8 mouse cellular contexts compared by ENCODE assay signal in genomic region chr1:180942166-180943031, GRCm38 (mm10). TPM values are rescaled to one million over a fixed set of nuclear protein-coding genes. Genes with fewer than 3 reads are reported as not detected.
DNase-seq lines count a peak whose midpoint lies in the region; ATAC-seq and TF ChIP-seq lines count a peak whose summit lies in the region.

Tmem63a (plus strand) TSS chr1:180942344.

- H3K9me3 ChIP-seq in hindbrain, embryonic 14.5 days (ENCODE audit: control insufficient read depth, low read length), result no peaks in the 10 kb centered on the region

- H3K27ac ChIP-seq in hindbrain, embryonic 14.5 days, result no peak within 1 kb of the TSS
- peak within 1 kb of the TSS; percentile 72 for H3K27ac ChIP-seq in left cerebral cortex, adult 2 months

- peak; percentile 49; the same call in 1 of the 2 replicates for ATAC-seq in hindbrain, embryonic 14.5 days (ENCODE audit: low FRiP score)
- peak; percentile 45 for ATAC-seq in megakaryocyte, adult 5-6 weeks (ENCODE audit: poor library complexity, severe bottlenecking)

- peaks cover 9% of the 10 kb centered on the region; the same call in 1 of the 2 replicates for H3K4me1 ChIP-seq in hindbrain, embryonic 14.5 days (replicated peaks; ENCODE audit: control insufficient read depth, insufficient read depth, low read length)

- peak; percentile 92 for DNase-seq in NIH3T3 (ENCODE audit: low read depth)
- peak; percentile 24 to 42 for DNase-seq in cerebellum, postnatal 14 days
- peak; percentile 83 for DNase-seq in gastrocnemius, adult 18-20 months (ENCODE audit: low spot score)
- DNase-seq in hindbrain, embryonic 14.5 days (ENCODE audit: low spot score), result peak; percentile 45
- peak; percentile 28 to 35 for DNase-seq in left cerebral cortex, adult 2 months (ENCODE audit: extremely low spot score in 1 of 2, low spot score in 2 of 2)
- peak; percentile 20 to 47 for DNase-seq in right cerebral cortex, adult 2 months (ENCODE audit: low spot score in 2 of 2)
- DNase-seq in urinary bladder, postnatal 25 days (ENCODE audit: low spot score), result peak; percentile 78

- no peaks in the 10 kb centered on the region for H3K36me3 ChIP-seq in hindbrain, embryonic 14.5 days (replicated peaks; ENCODE audit: control insufficient read depth, insufficient read depth)

- peak within 1 kb of the TSS; percentile 53 for H3K9ac ChIP-seq in hindbrain, embryonic 14.5 days

- peak within 1 kb of the TSS; percentile 62 for H3K4me3 ChIP-seq in hindbrain, embryonic 14.5 days (replicated peaks; ENCODE audit: low read length)
- H3K4me3 ChIP-seq in left cerebral cortex, adult 2 months, result peak within 1 kb of the TSS; percentile 64

- TF ChIP-seq CTCF in left cerebral cortex, adult 2 months (IDR thresholded peaks at IDR 0.05), result no peak

- peak within 1 kb of the TSS; percentile 96 for H3K4me2 ChIP-seq in hindbrain, embryonic 14.5 days (replicated peaks)

- WGBS in hindbrain, embryonic 14.5 days, result under 1% methylated on average over 68 of the region's 73 CpGs

- intact Hi-C loops in left cerebral cortex, adult 2 months (cut with DNase I), result no loop called here

- H3K27me3 ChIP-seq in hindbrain, embryonic 14.5 days (ENCODE audit: control insufficient read depth, insufficient read depth, low read length), result peaks cover 56% of the 10 kb centered on the region

RNA-seq across cellular contexts. Expression of gene Tmem63a, which starts in this region (rescaled TPM):
- total RNA-seq in gastrocnemius, adult 18-20 months (2021), result 10 to 100 TPM; 14.5 to 15.6 TPM
- 1.5 and 1.6 TPM in 2 replicates for polyA plus RNA-seq in hindbrain, embryonic 14.5 days (2014; fragmentation: Nextera tagmentation; extraction: Ambion mirVana)
- 10 to 100 TPM; 15.4 to 16.3 TPM for total RNA-seq in left cerebral cortex, adult 2 months (2021)
- total RNA-seq in megakaryocyte, adult 5-6 weeks (2015), result 35.0 and 35.5 TPM in 2 replicates
- total RNA-seq in megakaryocyte, adult 5-6 weeks (2017), result 31.7 and 35.2 TPM in 2 replicates

Comparison
In these comparisons a context has a peak if more than half of its experiments do, and no peak if none do; other contexts are left out.
1. DNase-seq: peak in every context shown above with its lines; median percentile 92 in NIH3T3; 83 in gastrocnemius, adult 18-20 months; 78 in urinary bladder, postnatal 25 days; 45 in hindbrain, embryonic 14.5 days; 34 in right cerebral cortex, adult 2 months; 33 in cerebellum, postnatal 14 days; 32 in left cerebral cortex, adult 2 months.